Mouse (Mus musculus): ENCODE results near the gene Mindy4. TPM values are rescaled to one million over a fixed set of nuclear protein-coding genes. Genes with fewer than 3 reads are reported as not detected.

Gene Mindy4
- total RNA-seq, 4 experiments from 2014 or later = 9.1 to 12.6 (median 10.6) TPM

- DNase-seq (ENCODE audit: low spot score in 2 of 2) = no peak
These were observed 155.6 kb downstream of the Mindy4 start for GRCm38 (mm10) chr6:55358731-55359143.

GRCm38 (mm10) chr6:55362663-55363062 lies 159.5 kb downstream of the Mindy4 start:
- DNase-seq (ENCODE audit: low spot score in 2 of 2) = no peak

- no peak for DNase-seq (ENCODE audit: low spot score in 2 of 2)
These were observed 163.9 kb downstream of the Mindy4 start for GRCm38 (mm10) chr6:55367126-55367525.

Small RNA genes lying within 50 kb of the gene (microRNA-seq; reads per million reads assigned to microRNA genes)
- 0 reads per million in 2 experiments for gene Gm25458

Other genes starting within 250 kb of the Mindy4 start
- gene Nod1, start 230.8 kb upstream of the Mindy4 start, total RNA-seq (2022) = 1 to 10 TPM; 4.0 to 6.1 (median 4.3) TPM
- 10 to 100 TPM; 21.8 to 29.0 (median 23.8) TPM for gene Ggct, start 210.4 kb upstream of the Mindy4 start, total RNA-seq (2022)
- gene Gars, start 165.4 kb upstream of the Mindy4 start, total RNA-seq (2022) = 100 to 1,000 TPM; 138 to 142 (median 140) TPM
- gene Crhr2, start 70.4 kb upstream of the Mindy4 start, total RNA-seq (2022) = 1 to 10 TPM; 2.5 to 3.3 (median 2.7) TPM
- gene Inmt, start 28.3 kb upstream of the Mindy4 start, total RNA-seq (2022) = 1 to 10 TPM; 2.8 to 6.3 (median 4.6) TPM
- gene Aqp1, start 133.0 kb downstream of the Mindy4 start, total RNA-seq (2022) = 1 to 10 TPM in 3 of 4 experiments, under 1 TPM in 1; 0.59 to 4.8 (median 1.4) TPM
- gene Ghrhr, start 172.9 kb downstream of the Mindy4 start, total RNA-seq (2022) = not detected
- 100 to 1,000 TPM; 119 to 131 (median 123) TPM for gene Adcyap1r1, start 248.6 kb downstream of the Mindy4 start, total RNA-seq (2022)

Data from left cerebral cortex, adult 8-10 months (tissue).